In the genomic region with DNA sequence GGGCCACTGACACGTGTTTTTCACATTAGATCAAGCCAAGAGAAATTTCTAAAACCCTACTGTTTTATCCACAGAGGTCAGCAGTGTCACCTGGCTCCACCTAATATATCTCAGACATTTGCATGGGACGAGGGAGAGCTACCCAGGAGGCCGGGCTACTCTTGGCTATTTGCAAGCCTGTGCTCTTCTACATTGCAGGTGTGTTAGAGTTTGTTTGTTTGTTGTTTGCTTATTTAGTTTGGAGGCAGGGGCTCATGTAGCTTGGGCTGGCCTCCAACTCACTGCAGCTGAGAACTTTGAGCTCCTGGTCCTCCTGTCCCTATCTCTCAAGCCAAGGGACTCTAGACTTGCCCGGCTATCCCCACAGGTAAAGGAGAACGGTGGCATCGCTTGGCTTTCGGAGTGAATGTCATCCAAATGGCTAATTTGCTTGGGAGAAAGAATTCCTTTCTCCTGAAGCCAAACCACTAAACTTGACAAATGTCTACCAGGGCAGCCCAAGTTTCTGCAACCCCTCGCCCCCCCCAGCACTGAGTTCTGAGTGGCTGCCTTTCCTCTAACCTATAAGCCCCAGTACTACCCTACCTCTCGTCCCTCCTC, we compare ENCODE assay signal across 9 mouse cellular contexts. TPM values are rescaled to one million over a fixed set of nuclear protein-coding genes. Genes with fewer than 3 reads are reported as not detected.
DNase-seq lines count a peak whose midpoint lies in the region; ATAC-seq lines count a peak whose summit lies in the region.
"Had no signal": no experiment of that assay in that cellular context is flagged by ENCODE, and none has a peak within 500 bp of the region (broad histone marks: within the 10 kb centered on the region; RNA-seq: fewer than 3 reads in every experiment).

No protein-coding gene starts in this region.

- peaks cover 21% of the 10 kb centered on the region for H3K4me1 ChIP-seq in midbrain, embryonic 10.5 days
- peaks cover 5% of the 10 kb centered on the region; the same call in 1 of the 2 replicates for H3K4me1 ChIP-seq in midbrain, embryonic 16.5 days (ENCODE audit: control insufficient read depth, insufficient read depth, low read length)
- H3K4me1 ChIP-seq in heart, embryonic 14.5 days (ENCODE audit: control insufficient read depth in 2 of 2, insufficient read depth in 2 of 2, low read length in 2 of 2) = peaks cover 7 to 9% of the 10 kb centered on the region in 2 experiments; a peak in 3 of 4 replicates
- H3K4me1 ChIP-seq in neural tube, embryonic 12.5 days = 0 out of 2 replicates have a peak, but pooled peaks cover 3% of the 10 kb centered on the region

- H3K9me3 ChIP-seq in midbrain, embryonic 10.5 days (replicated peaks) = no peaks in the 10 kb centered on the region
- no peaks in the 10 kb centered on the region for H3K9me3 ChIP-seq in midbrain, embryonic 16.5 days (replicated peaks; ENCODE audit: control insufficient read depth, low read length, poor library complexity, severe bottlenecking)
- no peaks in the 10 kb centered on the region for H3K9me3 ChIP-seq in heart, embryonic 14.5 days (ENCODE audit: control insufficient read depth, low read length)
- H3K9me3 ChIP-seq in neural tube, embryonic 12.5 days = no peaks in the 10 kb centered on the region

- no peaks in the 10 kb centered on the region for H3K36me3 ChIP-seq in midbrain, embryonic 10.5 days
- H3K36me3 ChIP-seq in midbrain, embryonic 16.5 days (ENCODE audit: control insufficient read depth, insufficient read depth, low read length) = no peaks in the 10 kb centered on the region
- peaks cover 22% of the 10 kb centered on the region for H3K36me3 ChIP-seq in heart, embryonic 14.5 days (ENCODE audit: control insufficient read depth, insufficient read depth, low read length)
- H3K36me3 ChIP-seq in neural tube, embryonic 12.5 days = no peaks in the 10 kb centered on the region

- intact Hi-C loops in left cerebral cortex, postnatal 10 days (cut with DNase I) = loop anchor here (5.0 kb wide), 1 partner anchor 135 kb away; no protein-coding TSS in a partner anchor

- DNase-seq in midbrain, embryonic 10.5 days (ENCODE audit: low spot score) = no peak
- DNase-seq in kidney, postnatal 25 days = peak; percentile 9 to 19
- no peak for DNase-seq in left cerebral cortex, postnatal 10 days (ENCODE audit: extremely low spot score in 1 of 2, low spot score in 2 of 2)
- no peak for DNase-seq in embryo, embryonic 9.5 days (ENCODE audit: extremely low spot score)
- DNase-seq in right cerebral cortex, adult 2 months (ENCODE audit: low spot score in 2 of 2) = no peak

- no peak overlapping the region for H3K27ac ChIP-seq in midbrain, embryonic 10.5 days (replicated peaks)
- no peak overlapping the region for H3K27ac ChIP-seq in midbrain, embryonic 16.5 days (ENCODE audit: low read length)
- peak overlapping the region; percentile 58 to 89; a peak in 3 of 4 replicates for H3K27ac ChIP-seq in heart, embryonic 14.5 days (replicated peaks in 1 of 2; ENCODE audit: control insufficient read depth in 1 of 2, insufficient read depth in 1 of 2, low read depth in 2 of 2, low read length in 2 of 2)
- H3K27ac ChIP-seq in neural tube, embryonic 12.5 days = no peak overlapping the region

- H3K27me3 ChIP-seq in midbrain, embryonic 10.5 days (ENCODE audit: low read depth, poor library complexity, severe bottlenecking) = peaks cover 91% of the 10 kb centered on the region
- H3K27me3 ChIP-seq in midbrain, embryonic 16.5 days (ENCODE audit: control insufficient read depth, insufficient read depth, low read depth, low read length) = peaks cover 52% of the 10 kb centered on the region
- H3K27me3 ChIP-seq in heart, embryonic 14.5 days (ENCODE audit: control insufficient read depth, insufficient read depth, low read length) = peaks cover 48% of the 10 kb centered on the region
- peaks cover 63% of the 10 kb centered on the region for H3K27me3 ChIP-seq in neural tube, embryonic 12.5 days (replicated peaks)

- no peak overlapping the region for H3K9ac ChIP-seq in midbrain, embryonic 16.5 days (ENCODE audit: low read depth, low read length)
- peak overlapping the region; percentile 58 for H3K9ac ChIP-seq in heart, embryonic 14.5 days (ENCODE audit: low read length)
- H3K9ac ChIP-seq in neural tube, embryonic 12.5 days = no peak overlapping the region

- 51% methylated on average over 9 of the region's 9 CpGs for WGBS in midbrain, embryonic 10.5 days
- 60% methylated on average over 9 of the region's 9 CpGs for WGBS in midbrain, embryonic 16.5 days
- WGBS in heart, embryonic 14.5 days = 51% methylated on average over 9 of the region's 9 CpGs
- 51% methylated on average over 9 of the region's 9 CpGs for WGBS in neural tube, embryonic 12.5 days

- H3K4me2 ChIP-seq in midbrain, embryonic 16.5 days (ENCODE audit: low read length) = no peak overlapping the region
- peak overlapping the region; percentile 63 for H3K4me2 ChIP-seq in heart, embryonic 14.5 days (ENCODE audit: low read length)
- H3K4me2 ChIP-seq in neural tube, embryonic 12.5 days (replicated peaks) = peak overlapping the region; percentile 51

- no peak for ATAC-seq in midbrain, embryonic 16.5 days
- ATAC-seq in heart, embryonic 14.5 days (ENCODE audit: insufficient number of reproducible peaks, insufficient read depth, low FRiP score, low read depth) = no peak
- no peak for ATAC-seq in neural tube, embryonic 12.5 days (ENCODE audit: low FRiP score, low read depth)

- peak overlapping the region; percentile 44 for H3K4me3 ChIP-seq in midbrain, embryonic 10.5 days
- no peak overlapping the region for H3K4me3 ChIP-seq in midbrain, embryonic 16.5 days (ENCODE audit: low read depth, low read length)
- H3K4me3 ChIP-seq in heart, embryonic 14.5 days (ENCODE audit: control insufficient read depth in 1 of 2, insufficient read depth in 1 of 2, low read depth in 1 of 2, low read length in 2 of 2) = peak overlapping the region; percentile 33 to 51
- no peak overlapping the region for H3K4me3 ChIP-seq in neural tube, embryonic 12.5 days

RNA-seq across cellular contexts. Expression of gene Adcy4, which starts 1.4 kb away (rescaled TPM):
- 5.4 and 6.5 TPM in 2 replicates for polyA plus RNA-seq in midbrain, embryonic 10.5 days (2016; fragmentation: Nextera tagmentation; extraction: Ambion mirVana)
- polyA plus RNA-seq in midbrain, embryonic 16.5 days (2015; fragmentation: Nextera tagmentation; extraction: Ambion mirVana) = 4.0 and 5.0 TPM in 2 replicates
- polyA plus RNA-seq in heart, embryonic 14.5 days (2014; fragmentation: Nextera tagmentation; extraction: Ambion mirVana) = 14.8 and 17.7 TPM in 2 replicates
- 9.2 and 10.1 TPM in 2 replicates for polyA plus RNA-seq in neural tube, embryonic 12.5 days (2016; fragmentation: Nextera tagmentation; extraction: Ambion mirVana)
- total RNA-seq in left cerebral cortex, postnatal 10 days (2021) = 1 to 10 TPM; 3.3 to 4.0 TPM

RNA-seq across cellular contexts. Expression of gene Ripk3, which starts 6.2 kb away (rescaled TPM):
- polyA plus RNA-seq in midbrain, embryonic 10.5 days (2016; fragmentation: Nextera tagmentation; extraction: Ambion mirVana) = 6.9 and 7.1 TPM in 2 replicates
- 1.6 and 1.7 TPM in 2 replicates for polyA plus RNA-seq in midbrain, embryonic 16.5 days (2015; fragmentation: Nextera tagmentation; extraction: Ambion mirVana)
- polyA plus RNA-seq in heart, embryonic 14.5 days (2014; fragmentation: Nextera tagmentation; extraction: Ambion mirVana) = 13.6 and 16.1 TPM in 2 replicates
- polyA plus RNA-seq in neural tube, embryonic 12.5 days (2016; fragmentation: Nextera tagmentation; extraction: Ambion mirVana) = 7.9 and 8.7 TPM in 2 replicates
- total RNA-seq in left cerebral cortex, postnatal 10 days (2021) = 1 to 10 TPM; 2.0 to 2.6 TPM

RNA-seq across cellular contexts. Expression of gene Ltb4r1, which starts 16.7 kb away (rescaled TPM):
- polyA plus RNA-seq in midbrain, embryonic 10.5 days (2016; fragmentation: Nextera tagmentation; extraction: Ambion mirVana) = 0.25 and 0.30 TPM in 2 replicates
- 0.50 and 0.60 TPM in 2 replicates for polyA plus RNA-seq in midbrain, embryonic 16.5 days (2015; fragmentation: Nextera tagmentation; extraction: Ambion mirVana)
- polyA plus RNA-seq in heart, embryonic 14.5 days (2014; fragmentation: Nextera tagmentation; extraction: Ambion mirVana) = 0.28 and 0.62 TPM in 2 replicates
- 0.23 and 0.37 TPM in 2 replicates for polyA plus RNA-seq in neural tube, embryonic 12.5 days (2016; fragmentation: Nextera tagmentation; extraction: Ambion mirVana)
- under 1 TPM; 0.51 to 0.64 TPM for total RNA-seq in left cerebral cortex, postnatal 10 days (2021)

RNA-seq across cellular contexts. Expression of gene Ltb4r2, which starts 21.2 kb away (rescaled TPM):
- polyA plus RNA-seq in midbrain, embryonic 10.5 days (2016; fragmentation: Nextera tagmentation; extraction: Ambion mirVana) = 0.06 and 0.22 TPM in 2 replicates
- polyA plus RNA-seq in midbrain, embryonic 16.5 days (2015; fragmentation: Nextera tagmentation; extraction: Ambion mirVana) = 0.51 and 0.59 TPM in 2 replicates
- polyA plus RNA-seq in heart, embryonic 14.5 days (2014; fragmentation: Nextera tagmentation; extraction: Ambion mirVana) = 0.24 and 0.27 TPM in 2 replicates
- polyA plus RNA-seq in neural tube, embryonic 12.5 days (2016; fragmentation: Nextera tagmentation; extraction: Ambion mirVana) = 0.37 and 0.52 TPM in 2 replicates
- total RNA-seq in left cerebral cortex, postnatal 10 days (2021) = under 1 TPM; 0.41 to 0.43 TPM
- total RNA-seq: gastrocnemius, adult 8-10 months had no signal

RNA-seq across cellular contexts. Expression of gene Cideb, which starts 24.2 kb away (rescaled TPM):
- polyA plus RNA-seq in midbrain, embryonic 10.5 days (2016; fragmentation: Nextera tagmentation; extraction: Ambion mirVana) = 0.22 and 0.23 TPM in 2 replicates
- 0.21 and 0.26 TPM in 2 replicates for polyA plus RNA-seq in midbrain, embryonic 16.5 days (2015; fragmentation: Nextera tagmentation; extraction: Ambion mirVana)
- polyA plus RNA-seq in heart, embryonic 14.5 days (2014; fragmentation: Nextera tagmentation; extraction: Ambion mirVana) = 1.5 and 1.6 TPM in 2 replicates
- polyA plus RNA-seq in neural tube, embryonic 12.5 days (2016; fragmentation: Nextera tagmentation; extraction: Ambion mirVana) = 0.30 TPM in 1 of 2 replicates, not detected in the other
- under 1 TPM; 0.49 to 0.84 TPM for total RNA-seq in left cerebral cortex, postnatal 10 days (2021)
- total RNA-seq: gastrocnemius, adult 8-10 months had no signal

Comparison
In these comparisons a context has a peak if more than half of its experiments do, and no peak if none do; other contexts are left out.
1. H3K4me3 ChIP-seq: peak in midbrain, embryonic 10.5 days (single experiment) and heart, embryonic 14.5 days (2 of 2); none in midbrain, embryonic 16.5 days (single experiment) and neural tube, embryonic 12.5 days (single experiment).
2. DNase-seq: peak in kidney, postnatal 25 days (2 of 2); none in midbrain, embryonic 10.5 days (single experiment), left cerebral cortex, postnatal 10 days (0 of 2), embryo, embryonic 9.5 days (single experiment) and right cerebral cortex, adult 2 months (0 of 2).
3. H3K27ac ChIP-seq: peak in heart, embryonic 14.5 days (2 of 2); none in midbrain, embryonic 10.5 days (single experiment), midbrain, embryonic 16.5 days (single experiment) and neural tube, embryonic 12.5 days (single experiment).